Mouse (Mus musculus): ENCODE data around the gene Tubg2.
"Not testable (repeated sequence)": the region's sequence is repeated elsewhere in the genome, so short reads cannot be mapped to it uniquely, and the experiment has no call there.

Gene Tubg2

DNA sequence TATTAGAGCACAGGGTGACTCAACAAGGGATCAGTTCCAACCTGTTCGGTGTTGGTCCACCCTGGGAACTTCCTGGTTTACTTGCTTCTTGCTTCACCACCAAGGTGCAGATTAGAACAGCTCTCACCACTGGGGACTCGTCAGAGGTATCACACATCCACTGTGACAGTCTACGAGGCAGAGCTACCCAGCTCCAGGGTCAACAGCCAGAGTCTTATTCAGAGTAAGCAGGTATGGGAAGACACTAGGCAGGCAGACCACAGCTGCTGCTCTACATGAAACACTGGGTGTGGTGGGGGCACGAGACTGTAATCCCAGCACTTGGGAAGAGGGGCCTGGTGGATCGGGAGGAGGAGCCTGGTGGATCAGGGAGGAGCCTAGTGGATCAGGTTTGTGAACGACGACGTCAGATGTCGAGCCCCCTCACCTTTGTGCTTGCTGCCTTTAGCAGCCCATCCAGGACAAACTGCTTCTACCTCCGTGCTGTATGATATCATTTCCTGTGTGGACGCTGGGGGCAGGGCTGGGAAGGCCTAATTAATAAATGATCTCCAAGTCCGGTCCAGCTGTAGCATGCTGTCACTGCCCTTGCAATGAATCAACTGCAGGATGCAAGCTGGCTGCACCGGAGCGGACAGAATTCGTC is 17.0 kb upstream of the Tubg2 start:
- DNase-seq (ENCODE audit: low spot score) = no peak

DNA sequence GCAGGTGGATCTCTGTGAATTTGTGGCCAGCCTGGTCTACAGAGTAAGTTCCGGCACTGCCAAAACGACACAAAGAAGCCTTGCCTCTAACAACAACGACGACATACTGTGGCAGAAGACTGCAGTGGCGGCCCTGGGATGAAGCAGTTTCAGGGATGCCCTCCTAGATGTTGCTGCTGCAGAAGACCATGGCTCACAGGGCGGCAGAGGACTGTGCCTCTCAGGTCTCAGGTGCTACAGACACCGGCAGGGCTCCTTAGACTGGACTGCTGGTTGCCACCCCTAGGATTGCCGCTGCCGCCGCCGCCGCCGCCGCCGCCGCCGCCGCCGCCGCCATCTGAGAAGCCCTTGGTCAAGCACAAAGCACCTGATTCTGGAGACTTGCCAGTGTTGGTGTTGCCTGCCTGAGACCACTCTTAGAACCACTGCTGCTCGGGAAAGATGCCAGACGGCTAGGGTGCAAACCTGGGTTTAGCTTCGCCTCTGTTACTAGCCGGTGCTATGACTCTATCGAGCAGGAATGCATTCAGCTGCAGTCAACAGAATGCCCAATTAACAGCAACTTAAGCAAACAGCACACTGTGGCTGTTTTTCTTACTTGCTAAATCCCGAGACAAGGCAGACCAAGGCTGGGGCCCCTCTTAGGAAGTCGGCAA is 15.4 kb upstream of the Tubg2 start:
- DNase-seq (ENCODE audit: low spot score) = no peak

DNA sequence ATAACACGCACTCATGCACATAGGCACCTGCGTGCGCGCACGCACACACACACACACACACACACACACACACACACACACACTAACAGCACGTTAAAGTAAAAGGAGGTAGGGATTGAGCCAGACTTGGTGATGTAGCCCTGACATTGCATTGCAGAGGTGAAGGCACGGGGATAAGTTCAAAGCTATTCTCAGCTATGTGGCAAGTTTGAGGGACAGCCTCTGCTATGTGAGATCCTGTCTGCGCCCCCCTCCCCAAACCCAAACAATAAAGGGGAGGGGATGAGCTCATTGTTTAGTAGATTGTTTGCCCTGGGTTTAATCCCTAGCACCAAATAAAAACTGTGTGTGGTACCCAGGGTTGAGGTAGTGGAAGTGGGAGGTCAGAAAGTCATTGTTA is 14.6 kb upstream of the Tubg2 start:
- DNase-seq (ENCODE audit: low spot score) = no peak

DNA sequence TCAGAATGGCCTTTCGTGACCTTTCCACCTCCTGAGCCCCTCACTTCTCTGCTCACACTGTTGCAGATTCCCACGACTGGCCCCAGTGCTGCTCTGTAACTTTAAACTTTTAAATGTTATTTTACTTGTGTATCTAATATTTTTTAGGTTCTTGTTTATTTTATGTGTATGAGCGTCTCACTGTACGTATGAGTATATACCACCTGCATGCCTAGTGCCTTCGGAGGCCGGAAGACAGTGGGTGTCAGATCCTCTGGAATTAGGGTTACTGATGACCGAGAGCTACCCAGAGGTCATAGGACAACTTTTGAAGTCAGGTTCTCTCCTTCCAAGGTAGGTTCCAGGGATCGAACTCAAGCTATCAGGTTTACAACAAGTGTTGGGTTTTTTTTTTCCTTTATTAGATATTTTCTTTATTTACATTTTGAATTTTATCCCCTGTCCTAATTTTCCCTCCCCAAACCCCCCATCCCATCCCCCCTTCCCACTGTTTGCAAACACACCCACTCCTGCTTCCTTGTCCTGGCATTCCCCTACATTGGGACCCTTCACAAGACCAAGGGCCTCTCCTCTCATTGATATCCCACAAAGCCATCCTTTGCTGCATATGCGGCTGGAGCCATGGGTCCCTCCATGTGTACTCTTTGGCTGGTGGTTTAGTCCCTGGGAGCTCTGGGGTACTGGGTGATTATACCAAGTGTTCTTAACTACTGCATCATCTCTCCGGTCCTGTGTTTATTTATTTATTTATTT is 13.3 kb upstream of the Tubg2 start:
- no peak for DNase-seq (ENCODE audit: low spot score)

DNA sequence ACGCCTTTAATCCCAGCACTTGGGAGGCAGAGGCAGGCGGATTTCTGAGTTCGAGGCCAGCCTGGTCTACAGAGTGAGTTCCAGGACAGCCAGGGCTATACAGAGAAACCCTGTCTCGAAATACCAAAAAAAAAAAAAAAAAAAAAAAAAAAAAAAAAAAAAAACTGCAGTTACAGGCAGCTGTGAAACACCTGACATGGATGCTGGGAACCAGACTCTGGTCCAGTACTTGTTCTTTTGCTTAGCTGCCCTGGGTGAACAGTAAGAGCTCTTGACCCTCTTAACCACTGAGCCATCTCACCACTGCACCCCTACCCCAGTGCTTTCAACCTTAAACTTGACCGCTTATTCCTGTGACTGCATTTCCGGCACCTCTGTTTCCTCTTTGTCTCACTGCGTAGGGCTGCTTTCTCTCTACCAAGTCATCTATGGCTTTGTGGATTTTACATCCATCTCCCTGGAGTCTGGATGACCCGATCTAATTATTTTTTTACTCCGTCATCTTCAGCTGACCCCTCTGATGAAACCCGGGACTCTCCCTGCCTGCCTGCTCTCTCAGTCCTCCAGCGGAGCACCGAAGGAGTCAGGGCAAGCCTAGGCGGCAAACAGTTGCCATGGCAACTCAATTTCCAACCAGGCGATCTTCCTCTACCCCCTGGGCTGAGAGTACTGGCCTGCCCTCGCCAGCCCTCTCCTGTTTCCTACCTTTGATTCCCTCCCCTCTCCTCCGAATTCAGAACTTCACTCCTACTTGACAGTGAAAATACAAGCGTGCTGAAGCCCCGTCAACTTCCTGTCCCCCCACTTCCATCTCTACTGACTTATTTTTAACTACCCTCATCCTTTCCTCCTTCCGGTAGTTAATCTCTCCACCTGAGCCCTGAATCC is 12.1 kb upstream of the Tubg2 start:
- DNase-seq (ENCODE audit: low spot score) = no peak

DNA sequence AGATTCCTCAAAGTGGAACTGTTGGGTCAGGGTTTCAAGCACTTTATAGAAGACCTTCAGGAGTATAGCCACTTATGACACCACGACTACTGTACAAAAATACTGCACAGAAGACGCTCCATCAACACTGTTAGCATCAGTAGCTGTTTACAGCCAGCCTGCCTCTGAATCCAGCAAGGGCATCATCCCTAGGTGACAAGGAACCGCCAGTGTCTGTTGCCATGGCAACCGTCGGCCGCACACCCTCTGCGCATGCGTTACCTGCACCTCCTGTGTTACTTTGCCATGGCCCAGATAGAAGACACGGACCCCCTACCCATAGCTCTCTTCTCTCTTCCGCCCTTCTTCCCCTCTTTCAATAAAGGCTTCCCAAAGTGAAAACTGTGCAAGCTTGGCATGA is 9.3 kb upstream of the Tubg2 start:
- DNase-seq (ENCODE audit: low spot score) = no peak

DNA sequence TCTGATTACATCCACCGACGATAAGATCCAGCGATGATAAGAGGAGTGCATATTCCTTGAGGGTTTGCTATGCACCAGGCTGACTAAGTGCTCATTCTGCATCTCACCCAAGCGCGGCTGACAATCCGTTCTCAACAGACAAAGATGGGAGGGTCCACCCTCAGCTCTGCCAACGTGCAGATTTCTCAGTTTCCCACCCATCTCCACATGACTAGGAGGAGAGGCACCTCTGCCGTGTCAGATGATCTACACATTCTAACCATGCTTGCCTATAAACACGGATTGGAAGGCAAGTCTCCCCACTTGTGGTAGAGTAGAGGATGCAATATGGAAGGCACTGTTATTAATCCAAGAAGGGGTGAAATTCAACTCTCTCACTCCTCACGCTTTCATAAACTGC is 7.0 kb upstream of the Tubg2 start:
- DNase-seq (ENCODE audit: low spot score) = no peak

DNA sequence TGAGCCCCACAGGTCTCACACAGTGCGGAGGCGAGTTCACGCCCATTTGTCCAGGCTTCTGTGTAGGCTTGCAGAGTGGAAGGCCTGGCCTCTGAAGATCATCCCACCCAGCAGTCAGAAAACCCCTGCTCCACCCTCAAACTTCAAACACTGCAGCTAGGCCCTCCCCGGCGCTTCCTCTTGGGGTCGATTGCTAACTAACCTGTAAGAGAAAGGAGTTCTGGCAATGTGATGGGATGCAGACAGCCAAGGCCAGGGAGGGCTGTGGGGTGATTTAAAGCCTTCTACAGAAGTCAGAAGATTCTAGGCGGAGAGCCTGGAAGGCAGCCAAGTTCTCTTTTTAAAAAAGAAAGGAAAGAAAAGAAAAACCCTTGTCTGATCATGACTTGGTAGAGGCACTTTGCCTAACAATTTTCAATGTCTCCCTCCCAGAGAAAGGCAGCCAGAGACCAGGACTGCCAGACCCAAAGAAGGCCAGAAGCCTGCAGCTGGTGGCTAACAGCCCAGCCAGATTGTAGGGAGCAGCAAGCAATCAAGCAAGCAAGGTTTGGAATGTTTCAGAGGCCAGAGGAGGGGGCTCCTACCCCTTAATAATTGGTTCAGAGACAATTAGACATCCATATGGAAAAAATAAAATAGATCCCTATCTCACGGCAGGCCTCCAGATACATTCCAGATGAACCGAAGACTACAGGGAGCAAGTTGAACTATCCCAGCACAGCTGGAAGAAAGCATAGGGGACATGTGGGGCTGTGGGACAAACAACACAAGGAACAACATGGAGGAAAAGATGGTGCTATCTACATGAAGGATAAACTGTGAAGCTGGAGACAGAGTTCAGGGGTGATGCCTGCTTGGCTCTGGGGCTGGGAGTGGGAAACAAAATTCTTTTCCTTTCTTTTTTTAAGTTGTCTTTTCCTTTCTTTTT is 6.3 kb upstream of the Tubg2 start:
- no peak for DNase-seq (ENCODE audit: low spot score)

DNA sequence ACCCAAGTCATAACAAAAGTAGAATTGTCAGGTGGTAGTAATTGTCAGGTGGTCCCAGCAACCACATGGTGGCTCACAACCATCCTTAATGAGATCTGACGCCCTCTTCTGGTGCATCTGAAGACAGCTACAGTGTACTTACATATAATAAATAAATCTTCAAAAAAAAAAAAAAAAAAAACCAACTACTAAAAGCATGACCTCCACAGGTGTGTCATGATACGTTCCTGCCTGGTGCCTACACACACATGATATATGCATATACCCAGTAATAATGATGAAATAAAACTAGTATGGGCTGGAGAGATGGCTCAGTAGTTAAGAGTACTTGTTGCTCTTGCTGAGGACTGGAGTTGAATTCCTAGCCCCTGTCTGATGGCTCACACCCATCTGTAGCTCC is 4.6 kb upstream of the Tubg2 start:
- no peak for DNase-seq (ENCODE audit: low spot score)

DNA sequence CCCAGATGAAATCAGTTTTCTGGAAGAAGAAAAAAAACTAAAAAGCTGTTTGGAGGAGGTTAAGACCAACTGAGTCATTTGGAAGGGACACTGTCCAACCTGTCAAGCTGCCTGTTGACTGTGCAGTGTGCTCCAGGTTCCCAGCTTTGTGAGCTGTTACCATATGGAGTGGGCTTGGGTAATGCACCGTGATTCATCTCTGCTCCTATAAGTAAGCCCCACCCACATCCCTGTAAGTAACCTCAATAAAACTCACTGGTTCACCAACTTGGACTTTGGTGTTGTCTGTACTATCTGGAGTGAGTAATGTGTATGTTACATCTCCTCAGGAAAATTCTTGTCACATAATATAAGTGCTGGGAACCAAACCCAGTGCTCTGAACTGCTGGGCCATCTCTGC is 2.9 kb upstream of the Tubg2 start:
- no peak for DNase-seq (ENCODE audit: low spot score)

DNA sequence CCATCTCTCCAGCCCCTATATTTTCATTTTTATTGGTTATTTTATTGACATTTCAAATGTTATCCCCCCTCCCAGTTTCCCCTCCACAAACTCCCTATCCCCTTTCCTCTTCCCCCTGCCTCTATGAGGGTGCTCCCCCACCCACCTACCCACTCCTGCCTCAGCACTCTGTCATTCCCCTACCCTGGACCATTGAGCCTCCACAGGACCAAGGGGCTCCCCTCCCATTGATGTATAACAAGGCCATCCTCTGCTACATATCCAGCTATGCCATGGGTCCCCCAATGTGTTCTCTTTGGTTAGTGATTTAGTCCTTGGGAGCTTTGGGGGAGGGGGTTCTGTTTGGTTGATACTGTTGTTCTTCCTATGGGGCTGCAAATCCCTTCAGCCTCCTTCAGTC is 1.1 kb upstream of the Tubg2 start:
- DNase-seq (ENCODE audit: low spot score) = no peak

DNA sequence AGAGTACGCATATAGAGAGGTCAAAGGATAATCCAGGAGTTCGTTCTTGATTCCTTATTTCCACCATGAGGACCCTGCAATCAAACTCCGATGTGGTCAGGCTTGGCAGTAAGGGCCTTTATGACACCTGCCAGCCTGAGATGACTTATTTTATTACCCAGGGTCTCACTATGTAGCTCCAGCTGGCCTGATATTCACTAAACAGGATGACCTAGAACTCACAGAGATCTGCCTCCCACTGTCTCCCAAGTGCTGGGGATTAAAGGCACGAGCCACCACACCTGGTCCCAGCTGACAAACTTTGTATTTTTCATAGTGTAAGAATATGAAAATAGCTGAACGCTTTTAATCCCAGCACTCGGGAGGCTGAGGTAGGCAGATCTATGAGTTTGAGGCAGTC is 556 bp upstream of the Tubg2 start:
- DNase-seq (ENCODE audit: low spot score) = no peak

DNA sequence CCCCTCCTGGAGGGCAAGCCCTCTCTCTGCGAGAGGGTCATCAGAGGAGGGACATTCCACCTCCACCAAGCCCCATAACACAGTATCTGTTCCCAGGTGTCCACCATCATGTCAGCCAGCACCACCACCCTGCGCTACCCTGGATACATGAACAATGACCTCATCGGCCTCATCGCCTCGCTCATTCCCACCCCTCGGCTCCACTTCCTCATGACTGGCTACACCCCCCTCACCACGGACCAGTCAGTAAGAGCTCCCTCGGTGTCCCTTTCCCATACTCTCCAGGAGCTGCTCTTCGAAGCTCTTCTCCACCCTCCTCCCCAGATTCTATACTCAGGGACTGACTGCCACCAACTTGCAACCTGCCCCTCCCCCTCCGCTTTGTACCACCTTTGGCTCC is 4.4 kb downstream of the Tubg2 start:
- DNase-seq (ENCODE audit: low spot score) = not testable (repeated sequence)

DNA sequence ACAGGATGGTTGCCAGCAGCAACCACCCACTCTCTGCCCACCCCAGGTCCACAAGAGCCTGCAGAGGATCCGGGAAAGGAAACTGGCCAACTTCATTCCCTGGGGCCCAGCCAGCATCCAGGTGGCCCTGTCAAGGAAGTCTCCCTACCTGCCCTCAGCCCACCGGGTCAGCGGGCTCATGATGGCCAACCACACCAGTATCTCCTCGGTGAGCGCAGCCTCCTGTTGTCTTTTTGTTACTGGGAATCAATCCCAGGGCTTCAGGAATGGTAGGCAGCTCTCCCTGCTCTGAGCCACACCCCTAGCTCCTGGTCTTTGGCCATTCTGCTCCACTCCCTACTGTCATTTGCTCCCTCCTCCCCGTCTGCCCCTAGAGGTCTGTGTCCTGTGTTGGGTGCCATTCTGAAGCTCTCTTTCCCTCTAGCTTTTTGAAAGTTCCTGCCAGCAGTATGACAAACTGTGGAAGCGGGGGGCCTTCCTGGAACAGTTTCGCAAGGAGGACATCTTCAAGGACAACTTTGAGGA is 5.3 kb downstream of the Tubg2 start:
- not testable (repeated sequence) for DNase-seq (ENCODE audit: low spot score)

DNA sequence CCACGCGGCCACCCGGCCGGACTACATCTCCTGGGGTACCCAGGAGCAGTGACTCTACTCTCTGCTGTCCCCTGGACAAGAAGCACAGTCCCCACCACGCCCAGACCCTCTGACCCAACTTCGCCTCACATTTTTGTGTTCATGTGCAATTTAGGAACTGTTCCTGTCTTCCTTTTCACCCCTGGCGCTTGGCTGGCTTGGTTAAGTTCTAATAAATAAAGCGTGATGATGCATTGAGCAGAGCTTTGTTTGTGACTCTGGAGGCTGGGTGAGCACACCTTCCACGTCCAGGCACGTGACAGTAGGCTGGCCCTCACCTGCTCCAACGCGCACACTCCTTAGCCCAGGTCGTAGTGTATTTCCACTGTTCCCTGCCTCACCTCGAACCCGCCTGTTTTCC is 5.8 kb downstream of the Tubg2 start:
- no peak for DNase-seq (ENCODE audit: low spot score)

DNA sequence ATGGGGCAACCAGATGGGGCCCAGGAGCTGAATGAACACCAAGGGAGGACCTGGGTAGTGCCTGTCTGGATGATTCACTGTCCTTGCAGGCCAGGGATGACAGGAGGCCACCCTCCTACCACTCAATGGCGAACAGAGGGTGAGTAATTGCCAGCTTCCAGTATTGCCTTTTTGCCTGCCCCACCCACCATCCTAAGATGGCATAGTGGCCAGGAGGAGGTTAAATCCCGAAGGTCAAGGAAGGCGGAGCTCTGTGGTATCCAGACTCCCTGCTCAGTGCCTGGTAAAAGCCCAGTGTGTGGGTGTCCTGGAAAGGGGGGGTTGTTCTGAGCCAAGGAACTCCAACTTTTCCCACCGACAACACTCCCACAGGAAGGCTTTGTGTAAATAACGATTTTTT is 6.6 kb downstream of the Tubg2 start:
- no peak for DNase-seq (ENCODE audit: low spot score)

DNA sequence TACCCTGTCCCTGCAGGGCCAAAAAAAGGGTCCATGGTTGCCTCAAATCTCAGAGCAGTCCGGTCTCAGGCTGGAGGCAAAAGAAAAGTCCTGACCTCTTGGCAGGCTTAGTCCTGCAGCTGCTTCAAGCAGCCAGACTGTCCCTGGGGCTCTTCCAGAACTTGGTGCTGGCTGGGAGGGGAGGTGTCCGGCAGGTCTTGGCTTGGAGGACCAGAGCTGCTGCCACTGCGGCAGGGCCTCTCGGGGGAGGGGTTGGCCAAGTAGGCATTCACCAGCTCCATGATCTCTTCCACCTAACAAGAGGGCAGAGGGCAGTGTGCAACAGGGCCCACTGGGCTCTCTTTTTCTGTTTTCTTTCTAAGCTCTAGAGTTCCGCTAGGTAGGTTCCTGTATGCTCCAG is 7.1 kb downstream of the Tubg2 start:
- no peak for DNase-seq (ENCODE audit: low spot score)

DNA sequence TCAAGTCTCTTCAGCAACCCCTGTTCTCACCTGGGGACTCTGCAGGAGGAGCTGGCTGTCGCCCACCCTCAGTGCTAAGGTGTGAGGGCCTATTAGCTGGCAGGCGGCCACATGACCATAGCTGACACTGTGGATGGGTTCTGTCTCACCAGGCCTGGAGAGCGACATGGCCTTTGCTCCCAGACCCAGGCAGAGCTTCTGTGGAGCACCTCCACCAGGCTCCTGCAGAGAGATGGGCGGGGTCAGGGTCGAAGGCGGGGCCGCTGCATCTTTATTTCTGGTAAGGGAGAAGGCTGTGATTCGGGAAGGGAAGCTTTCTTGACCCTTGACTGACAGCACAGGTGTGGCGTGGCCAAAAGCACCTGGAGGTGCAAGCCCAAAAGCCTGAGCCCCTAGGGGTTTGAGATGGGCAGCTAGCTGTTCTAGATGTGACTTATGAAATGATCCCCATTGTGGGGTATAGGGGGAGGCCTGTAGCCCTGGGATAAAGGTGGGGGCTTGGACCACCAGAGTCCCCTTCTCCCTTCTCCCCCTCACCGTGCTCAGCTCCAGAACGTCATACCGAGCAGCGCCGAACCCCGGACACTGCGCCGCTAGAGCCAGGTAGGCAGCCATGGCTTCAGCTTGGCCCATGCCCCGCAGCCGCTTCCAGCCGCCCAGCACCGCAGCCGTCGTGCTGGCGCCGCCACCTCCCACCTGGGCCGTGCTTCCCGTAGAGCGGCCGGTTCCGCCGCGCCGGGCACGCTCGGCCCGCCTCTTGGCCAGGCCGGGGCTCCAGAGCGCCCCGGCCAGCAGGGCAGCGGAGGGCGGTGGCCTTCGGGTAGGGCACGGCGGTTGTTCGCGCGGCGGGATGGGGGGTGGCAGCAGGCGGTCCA is 8.0 kb downstream of the Tubg2 start:
- no peak for DNase-seq (ENCODE audit: low spot score)

DNA sequence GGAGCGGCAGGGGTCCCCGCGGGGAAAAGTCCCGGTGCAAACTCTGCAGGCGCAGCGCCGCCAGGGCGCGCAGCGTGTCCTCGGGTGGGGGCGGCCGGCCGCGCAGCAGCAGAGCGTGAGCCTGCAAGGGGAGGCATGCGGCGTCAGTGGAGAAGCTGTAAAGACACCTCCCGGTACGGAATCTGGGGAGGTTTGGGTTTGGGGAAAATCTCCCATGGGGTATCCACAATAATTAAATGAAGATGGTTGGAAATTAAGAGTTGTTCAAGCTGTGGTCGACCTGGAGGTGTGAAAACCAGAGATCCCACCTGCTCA is 8.6 kb downstream of the Tubg2 start:
- no peak for DNase-seq (ENCODE audit: low spot score)
